ENCODE assay signal across 12 mouse cellular contexts in the genomic region with DNA sequence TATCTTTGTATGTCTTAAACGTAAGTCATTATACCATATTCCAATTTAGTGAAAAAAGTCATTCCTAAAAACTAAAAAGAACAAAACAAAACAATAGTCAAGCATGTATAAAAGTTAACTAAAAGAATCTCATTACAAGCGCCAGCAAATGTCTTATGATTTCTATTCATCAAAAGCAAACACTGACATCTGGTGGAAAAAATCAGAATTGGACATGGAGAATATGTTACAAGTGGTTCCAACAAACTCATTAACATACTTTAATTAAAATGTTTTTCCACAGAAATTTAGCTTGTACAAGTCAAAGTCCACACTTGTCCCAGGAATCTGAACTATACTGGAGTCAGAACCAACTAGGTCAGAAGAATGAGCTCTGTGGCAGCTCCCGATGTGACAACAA. TPM values are rescaled to one million over a fixed set of nuclear protein-coding genes. Genes with fewer than 3 reads are reported as not detected.
A peak's percentile ranks its signal among the peaks of the same experiment; 100 is the strongest.
DNase-seq lines count a peak whose midpoint lies in the region; ATAC-seq lines count a peak whose summit lies in the region.
"Had no signal": no experiment of that assay in that cellular context is flagged by ENCODE, and none has a peak within 500 bp of the region (broad histone marks: within the 10 kb centered on the region; RNA-seq: fewer than 3 reads in every experiment).

No protein-coding gene starts in this region.

- H3K4me1 ChIP-seq in embryonic facial prominence, embryonic 11.5 days (ENCODE audit: control insufficient read depth, insufficient read depth, low read length) = no peaks in the 10 kb centered on the region
- no peaks in the 10 kb centered on the region for H3K4me1 ChIP-seq in embryonic facial prominence, embryonic 10.5 days
- no peaks in the 10 kb centered on the region for H3K4me1 ChIP-seq in embryonic facial prominence, embryonic 14.5 days (ENCODE audit: control insufficient read depth, insufficient read depth, low read length)
- H3K4me1 ChIP-seq: midbrain, embryonic 12.5 days had no signal

- no peak overlapping the region for H3K27ac ChIP-seq in embryonic facial prominence, embryonic 11.5 days (replicated peaks; ENCODE audit: low read depth, low read length)
- no peak overlapping the region for H3K27ac ChIP-seq in embryonic facial prominence, embryonic 10.5 days (replicated peaks)
- H3K27ac ChIP-seq in embryonic facial prominence, embryonic 14.5 days (replicated peaks; ENCODE audit: low read depth, low read length) = no peak overlapping the region
- H3K27ac ChIP-seq: heart, embryonic 13.5 days; midbrain, embryonic 12.5 days had no signal

- peaks cover 3% of the 10 kb centered on the region; the same call in 1 of the 2 replicates for H3K36me3 ChIP-seq in embryonic facial prominence, embryonic 11.5 days (replicated peaks; ENCODE audit: control insufficient read depth, insufficient read depth, low read depth, low read length)
- peaks cover 90% of the 10 kb centered on the region for H3K36me3 ChIP-seq in embryonic facial prominence, embryonic 10.5 days (replicated peaks)
- H3K36me3 ChIP-seq in embryonic facial prominence, embryonic 14.5 days (ENCODE audit: control insufficient read depth, insufficient read depth, low read length) = peaks cover 76% of the 10 kb centered on the region

- no peak overlapping the region for H3K4me3 ChIP-seq in embryonic facial prominence, embryonic 11.5 days (ENCODE audit: low read depth, low read length)
- H3K4me3 ChIP-seq in embryonic facial prominence, embryonic 10.5 days = no peak overlapping the region
- H3K4me3 ChIP-seq in embryonic facial prominence, embryonic 14.5 days (ENCODE audit: low read depth, low read length) = no peak overlapping the region
- H3K4me3 ChIP-seq: heart, embryonic 13.5 days; midbrain, embryonic 12.5 days had no signal

- H3K4me2 ChIP-seq in embryonic facial prominence, embryonic 11.5 days (ENCODE audit: low read depth, low read length) = no peak overlapping the region
- no peak overlapping the region for H3K4me2 ChIP-seq in embryonic facial prominence, embryonic 14.5 days (ENCODE audit: low read depth, low read length)
- H3K4me2 ChIP-seq: heart, embryonic 13.5 days; midbrain, embryonic 12.5 days had no signal

- ATAC-seq in embryonic facial prominence, embryonic 11.5 days (replicated peaks; ENCODE audit: insufficient number of reproducible peaks, low FRiP score, low TSS enrichment, low read depth) = no peak
- no peak for ATAC-seq in embryonic facial prominence, embryonic 14.5 days (ENCODE audit: low read depth)

- no peaks in the 10 kb centered on the region for H3K27me3 ChIP-seq in embryonic facial prominence, embryonic 11.5 days (ENCODE audit: control insufficient read depth, insufficient read depth, low read length)
- no peaks in the 10 kb centered on the region for H3K27me3 ChIP-seq in embryonic facial prominence, embryonic 10.5 days (replicated peaks; ENCODE audit: low read depth, poor library complexity, severe bottlenecking)
- no peaks in the 10 kb centered on the region for H3K27me3 ChIP-seq in embryonic facial prominence, embryonic 14.5 days (replicated peaks; ENCODE audit: control insufficient read depth, insufficient read depth, low read length)
- H3K27me3 ChIP-seq: heart, embryonic 13.5 days; midbrain, embryonic 12.5 days had no signal

- H3K9me3 ChIP-seq in embryonic facial prominence, embryonic 11.5 days (replicated peaks; ENCODE audit: control insufficient read depth, low read length) = no peaks in the 10 kb centered on the region
- H3K9me3 ChIP-seq in embryonic facial prominence, embryonic 10.5 days = no peaks in the 10 kb centered on the region
- no peaks in the 10 kb centered on the region for H3K9me3 ChIP-seq in embryonic facial prominence, embryonic 14.5 days (ENCODE audit: control insufficient read depth, low read length)
- H3K9me3 ChIP-seq: heart, embryonic 13.5 days; midbrain, embryonic 12.5 days had no signal

- peak; percentile 64 for DNase-seq in embryonic facial prominence, embryonic 11.5 days (ENCODE audit: low spot score)
- no peak for DNase-seq in embryonic facial prominence, embryonic 10.5 days (ENCODE audit: low spot score)
- peak; percentile 58 for DNase-seq in kidney, postnatal 14 days
- DNase-seq in kidney, postnatal 10 days = no peak
- peak; percentile 19 for DNase-seq in A20 (ENCODE audit: low read depth, low spot score)
- DNase-seq in embryonic facial prominence, embryonic 14.5 days (ENCODE audit: low spot score) = peak; percentile 67
- no peak for DNase-seq in spleen, postnatal 10 days (ENCODE audit: low spot score in 2 of 2)
- no peak for DNase-seq in heart, postnatal 14 days
- DNase-seq: adrenal gland, postnatal 10 days; kidney, postnatal 4 days had no signal

- 89% methylated on average over 3 of the region's 3 CpGs for WGBS in embryonic facial prominence, embryonic 11.5 days
- 89% methylated on average over 3 of the region's 3 CpGs for WGBS in embryonic facial prominence, embryonic 10.5 days
- 76% methylated on average over 3 of the region's 3 CpGs for WGBS in embryonic facial prominence, embryonic 14.5 days

- H3K9ac ChIP-seq in embryonic facial prominence, embryonic 11.5 days (replicated peaks; ENCODE audit: low read length) = no peak overlapping the region
- H3K9ac ChIP-seq in embryonic facial prominence, embryonic 14.5 days (ENCODE audit: low read depth, low read length) = no peak overlapping the region
- H3K9ac ChIP-seq: heart, embryonic 13.5 days; midbrain, embryonic 12.5 days had no signal

- intact Hi-C loops in heart, postnatal 14 days (cut with DNase I) = no loop called here

RNA-seq across cellular contexts. Expression of gene Mmadhc, which starts 11.8 kb away (rescaled TPM):
- 170 and 180 TPM in 2 replicates for polyA plus RNA-seq in embryonic facial prominence, embryonic 11.5 days (2014; fragmentation: Nextera tagmentation; extraction: Ambion mirVana)
- polyA plus RNA-seq in embryonic facial prominence, embryonic 10.5 days (2016; fragmentation: Nextera tagmentation; extraction: Ambion mirVana) = 161 and 164 TPM in 2 replicates
- polyA plus RNA-seq in embryonic facial prominence, embryonic 14.5 days (2014; fragmentation: Nextera tagmentation; extraction: Ambion mirVana) = 160 and 172 TPM in 2 replicates
- total RNA-seq in heart, postnatal 14 days (2021) = 100 to 1,000 TPM; 149 to 158 TPM

Comparison
In these comparisons a context has a peak if more than half of its experiments do, and no peak if none do; other contexts are left out.
1. DNase-seq: peak in embryonic facial prominence, embryonic 11.5 days (single experiment), kidney, postnatal 14 days (single experiment), A20 (single experiment) and embryonic facial prominence, embryonic 14.5 days (single experiment); none in embryonic facial prominence, embryonic 10.5 days (single experiment), kidney, postnatal 10 days (single experiment), spleen, postnatal 10 days (0 of 2) and heart, postnatal 14 days (0 of 2).